Mouse (Mus musculus) yolk sac, embryonic 10.5 days (tissue): ENCODE results near the gene Eif2ak3.

Experiments
- DNase-seq: peaks from one replicate; pipeline ENCODE4 v3.0.0-alpha.2; 2017; ENCODE audit warnings: low spot score

Eif2ak3 gene

GRCm38 (mm10) chr6:70903689-70904088 lies 59.4 kb downstream of the Eif2ak3 start:
- no peak for DNase-seq

DNA sequence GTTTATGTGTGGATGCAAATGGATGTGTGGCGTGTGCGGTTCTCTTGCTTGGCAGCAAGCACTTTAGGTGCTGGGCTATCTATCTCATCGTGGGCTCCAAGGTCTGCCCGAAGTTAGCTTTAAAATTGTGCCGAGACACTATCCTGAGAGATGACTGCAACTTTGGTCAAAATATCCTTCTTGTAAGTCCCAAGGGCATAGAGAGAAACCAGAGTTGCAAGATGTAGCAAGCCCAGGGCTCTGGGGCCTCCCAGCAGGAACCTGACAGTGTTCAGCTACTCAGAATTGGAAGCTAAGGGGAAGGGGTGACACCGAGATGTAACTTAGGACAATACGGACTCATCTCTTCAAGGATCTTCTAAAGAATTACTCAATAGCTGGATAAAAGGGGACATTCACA lies 65.3 kb downstream of the Eif2ak3 start:
- no peak for DNase-seq

DNA sequence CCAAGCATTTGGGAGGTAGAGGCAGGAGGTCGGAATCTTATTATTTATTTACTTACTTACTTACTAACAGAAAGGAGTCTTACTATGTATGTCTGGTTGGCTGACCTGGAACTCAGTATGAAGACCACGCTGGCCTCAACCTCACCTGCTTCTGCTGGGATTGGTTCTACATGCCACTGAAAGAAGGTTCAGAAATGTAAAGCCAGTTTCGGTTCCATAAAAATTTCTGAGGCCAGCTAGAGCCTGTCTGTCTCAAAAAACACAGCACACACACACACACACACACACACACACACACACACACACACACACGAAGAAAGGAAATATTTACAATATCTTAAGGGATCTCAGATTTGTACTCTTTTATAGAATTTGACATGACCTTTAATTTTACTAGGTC lies 66.0 kb downstream of the Eif2ak3 start:
- DNase-seq = no peak

- no peak for DNase-seq
These were observed 67.5 kb downstream of the Eif2ak3 start for GRCm38 (mm10) chr6:70911668-70912395.

GRCm38 (mm10) chr6:70912396-70912765 lies 68.1 kb downstream of the Eif2ak3 start:
- DNase-seq = no peak

- no peak for DNase-seq
These were observed 74.5 kb downstream of the Eif2ak3 start, which contains the start of gene Tex37 for GRCm38 (mm10) chr6:70918827-70919226. Tex37 (minus strand) TSS chr6:70918927.

DNA sequence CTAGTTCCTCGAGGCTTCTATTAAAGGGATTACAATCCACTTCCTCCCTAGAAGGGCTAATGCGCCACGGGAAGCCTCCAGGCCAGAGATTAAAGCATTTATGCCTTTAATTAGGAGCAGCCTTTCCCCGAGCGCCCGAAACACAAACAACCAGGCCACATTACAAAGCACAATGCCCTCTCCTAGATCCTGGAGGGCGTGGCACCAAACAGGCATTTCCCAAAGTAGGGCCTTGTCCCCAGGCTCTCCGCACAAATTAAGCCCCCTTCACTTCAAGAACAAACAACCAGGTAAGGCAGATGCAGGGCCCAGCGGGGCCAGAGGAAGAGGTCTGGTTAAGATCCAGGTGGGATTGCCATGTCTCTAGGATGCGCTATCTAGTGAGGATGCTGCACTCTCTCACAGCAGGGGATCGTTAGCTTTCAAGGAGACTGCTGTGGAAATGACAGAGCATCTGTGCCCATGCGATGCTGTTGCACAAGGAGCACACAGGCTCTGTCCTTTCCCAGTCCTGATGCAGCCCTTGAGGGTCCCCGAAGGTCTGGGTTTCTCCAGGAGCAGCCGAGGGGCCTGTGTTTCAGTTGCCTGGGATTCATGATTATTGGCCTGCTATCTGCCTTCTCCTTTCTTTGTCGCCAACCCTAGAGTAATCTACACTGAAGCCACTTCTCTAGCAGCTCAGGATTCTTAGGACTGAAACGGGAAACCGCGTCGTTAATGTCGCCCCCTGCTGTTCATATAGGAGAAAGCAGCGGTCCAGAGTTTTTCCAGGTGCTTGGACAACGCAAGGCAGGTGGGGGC lies 77.2 kb downstream of the Eif2ak3 start:
- DNase-seq = peak; percentile 18

DNA sequence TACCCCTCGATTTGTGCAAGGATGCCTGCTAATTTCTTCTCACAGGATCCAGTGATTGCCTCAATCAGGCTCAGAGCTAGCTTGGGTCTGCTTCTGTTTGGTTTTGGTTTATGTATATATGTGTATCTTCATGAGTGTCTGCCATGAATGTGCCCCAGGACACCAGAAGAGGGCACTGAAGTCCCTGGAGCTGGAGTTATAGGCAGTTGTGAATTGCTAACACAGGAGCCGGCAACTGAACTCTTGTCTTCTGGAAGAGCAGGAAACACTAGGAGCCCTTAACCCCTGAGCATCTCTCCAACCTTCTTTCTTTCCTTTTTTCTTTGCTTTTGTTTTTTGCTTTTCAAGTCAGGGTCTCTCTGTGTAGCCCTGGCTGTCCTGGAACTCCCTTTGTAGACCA lies 87.5 kb downstream of the Eif2ak3 start:
- no peak for DNase-seq

DNA sequence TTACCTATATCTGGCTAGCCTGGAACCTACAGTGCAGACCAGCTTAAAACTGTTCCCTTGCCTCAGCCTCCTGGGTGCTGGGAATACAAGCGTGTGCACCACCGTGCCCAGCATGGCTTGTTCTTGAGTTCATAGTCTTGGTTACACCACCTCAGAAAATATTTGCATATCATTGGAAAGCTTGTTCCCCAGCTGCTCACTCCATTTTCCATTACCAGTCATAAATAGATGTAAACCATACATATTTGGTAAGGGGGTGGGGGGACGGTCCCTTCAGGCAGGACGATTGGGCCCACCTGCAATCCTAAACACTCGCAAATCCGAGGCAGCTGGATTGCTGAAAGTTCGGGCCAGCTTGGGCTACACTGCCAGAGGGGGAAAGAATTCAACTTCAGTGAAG lies 109.0 kb downstream of the Eif2ak3 start:
- no peak for DNase-seq

DNA sequence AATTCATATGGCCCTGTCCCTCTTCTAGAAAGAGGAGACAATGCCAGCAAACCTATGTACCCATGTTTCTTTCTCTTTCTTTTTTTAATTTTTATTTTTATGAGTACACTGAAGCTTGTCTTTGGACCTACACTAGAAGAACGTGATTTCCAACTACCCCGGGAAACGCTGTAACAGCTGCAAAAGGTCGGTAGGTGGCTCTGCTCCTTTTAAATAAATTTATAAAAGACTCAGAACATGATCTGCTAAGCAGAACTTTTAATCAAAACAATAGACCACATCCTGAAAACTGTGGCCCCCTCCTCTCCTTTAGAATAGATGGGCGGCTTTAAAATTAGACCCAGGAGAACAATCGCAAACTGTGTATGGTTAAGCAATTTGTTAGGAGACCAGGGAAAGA lies 109.7 kb downstream of the Eif2ak3 start:
- no peak for DNase-seq
